Mouse (Mus musculus) heart, postnatal 0 days (tissue): Measurements from ENCODE around the gene Unc119b.

Experiments used
- CTCF ChIP-seq: IDR thresholded peaks from 2 replicates; pipeline ENCODE4 v1.5.1; 2016; ENCODE audit warnings: antibody characterized with exemption, control low read depth, low read depth
- EP300 ChIP-seq: IDR thresholded peaks from 2 replicates; pipeline ENCODE4 v1.6.1; 2016; ENCODE audit warnings: antibody characterized with exemption, low read depth

DNA sequence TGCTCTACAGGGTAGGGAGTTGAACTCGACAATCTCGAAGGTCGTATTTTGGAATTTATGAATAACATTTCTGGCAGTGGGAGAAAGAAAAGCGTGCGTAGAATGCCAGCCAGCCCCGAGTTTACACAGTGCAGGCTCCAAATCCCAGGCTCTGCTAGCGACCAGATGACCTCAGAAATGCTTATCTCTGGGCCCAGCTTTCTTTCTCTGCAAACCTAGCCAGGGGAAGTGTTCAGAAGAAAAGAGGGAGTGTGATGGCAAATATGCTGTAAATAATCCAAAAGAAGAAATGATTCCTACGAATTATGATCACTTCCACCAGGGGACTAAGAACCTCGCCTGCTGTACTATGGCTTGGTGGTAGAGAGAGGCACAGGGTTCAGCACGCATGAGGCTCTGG, 48.7 kb upstream of the Unc119b start:
- TF ChIP-seq CTCF (no peak), EP300 (no peak)
